Mouse (Mus musculus) heart, embryonic 14.5 days (tissue): Measurements from ENCODE around the gene Frmd7. TPM values are rescaled to one million over a fixed set of nuclear protein-coding genes. Genes with fewer than 3 reads are reported as not detected.

Experiments
- ATAC-seq: fragments of 200-750 bp; cut with Nextera tagmentation; 2 replicates; pipeline ENCODE4 v1.8.0; 2017; ENCODE audit warnings: low read depth, moderate TSS enrichment; ENCODE audit not compliant: insufficient number of reproducible peaks, insufficient read depth, low FRiP score
- H3K27ac ChIP-seq, 2 experiments: fragments of 200-500 bp in 1 of 2; fragments of 300-500 bp in 1 of 2; sonication (generic) in 1 of 2; replicated peaks in 1 of 2; 2 replicates each; pipeline ENCODE4 v1.5.1; 2012 to 2014; ENCODE audit warnings: low read depth in 2 of 2, low read length in 2 of 2, control low read depth in 1 of 2, mild to moderate bottlenecking in 1 of 2, mixed read lengths in 1 of 2; ENCODE audit not compliant: control insufficient read depth in 1 of 2, insufficient read depth in 1 of 2
- H3K27me3 ChIP-seq: fragments of 300-500 bp; sonication (generic); 2 replicates; pipeline ENCODE4 v1.6.1; 2014; ENCODE audit warnings: mild to moderate bottlenecking, low read length, control low read depth; ENCODE audit not compliant: control insufficient read depth, insufficient read depth
- H3K36me3 ChIP-seq: fragments of 300-500 bp; sonication (generic); 2 replicates; pipeline ENCODE4 v1.6.1; 2014; ENCODE audit warnings: mild to moderate bottlenecking, control low read depth, low read length, mixed read lengths; ENCODE audit not compliant: control insufficient read depth, insufficient read depth
- H3K4me1 ChIP-seq, 2 experiments: fragments of 200-500 bp in 1 of 2; fragments of 300-500 bp in 1 of 2; sonication (generic) in 1 of 2; 2 replicates each; pipeline ENCODE4 v1.6.1; 2012 to 2014; ENCODE audit warnings: low read length in 2 of 2, control low read depth in 1 of 2, mixed read lengths in 1 of 2; ENCODE audit not compliant: control insufficient read depth in 2 of 2, insufficient read depth in 2 of 2
- H3K4me2 ChIP-seq: fragments of 300-500 bp; sonication (generic); 2 replicates; pipeline ENCODE4 v1.6.1; 2014; ENCODE audit warnings: mild to moderate bottlenecking, low read length
- H3K4me3 ChIP-seq, 2 experiments: fragments of 200-500 bp in 1 of 2; fragments of 300-500 bp in 1 of 2; sonication (generic) in 1 of 2; 2 replicates each; pipeline ENCODE4 v1.5.1; 2012 to 2014; ENCODE audit warnings: low read length in 2 of 2, mild to moderate bottlenecking in 2 of 2, control low read depth in 1 of 2, low read depth in 1 of 2, moderate library complexity in 1 of 2; ENCODE audit not compliant: control insufficient read depth in 1 of 2, insufficient read depth in 1 of 2
- H3K9ac ChIP-seq: fragments of 300-500 bp; sonication (generic); 2 replicates; pipeline ENCODE4 v1.6.1; 2014; ENCODE audit warnings: mild to moderate bottlenecking, low read length
- H3K9me3 ChIP-seq: fragments of 300-500 bp; sonication (generic); 2 replicates; pipeline ENCODE4 v1.6.1; 2016; ENCODE audit warnings: low read length, control low read depth; ENCODE audit not compliant: control insufficient read depth
- WGBS: fragments of 180-500 bp; shearing (Covaris S2); extraction: QIAGEN DNeasy Blood & Tissue Kit; methylation state at CpG from one replicate; pipeline ENCODE4 v1.1.7; 2014; 5-methylcytosine and 5-hydroxymethylcytosine counted together
- polyA plus RNA-seq: library from polyadenylated mRNA; unstranded; fragments of >200 nt; fragmentation: Nextera tagmentation; extraction: Ambion mirVana; gene quantifications from 2 replicates; pipeline ENCODE4 v1.2.1, GENCODE M21; 2014

The Frmd7 gene
- polyA plus RNA-seq = 0.38 TPM in 1 of 2 replicates, not detected in the other

DNA sequence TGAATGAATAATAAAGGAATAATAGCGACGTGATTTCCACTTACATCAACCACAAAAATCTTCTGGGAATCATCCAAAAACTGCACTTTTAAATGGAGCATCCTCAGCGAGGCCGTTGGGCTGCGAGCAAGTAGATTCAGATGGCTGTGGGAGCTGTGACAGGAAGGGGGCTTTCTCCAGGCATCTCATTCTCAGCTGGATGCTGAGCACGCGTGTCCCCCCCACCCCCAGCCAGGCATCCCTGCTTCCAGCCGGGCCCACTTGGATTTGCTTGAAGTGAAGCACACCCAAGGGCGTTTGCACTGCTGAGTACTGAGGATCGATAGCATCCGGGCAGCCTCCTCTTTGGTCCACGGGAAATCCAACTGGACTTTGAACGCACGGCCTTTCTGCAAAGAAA is at the start of gene Frmd7:
Frmd7 (minus strand) TSS at position 101 of the 400 bp plus-strand sequence.
- Histone ChIP-seq H3K4me2 (no peak within 1 kb of the TSS), H3K9ac (no peak within 1 kb of the TSS), H3K27me3 (0 out of 2 replicates have a peak, but pooled peaks cover 3% of the 10 kb centered on the region), H3K36me3 (no peaks in the 10 kb centered on the region), H3K4me3 (no peak within 1 kb of the TSS), H3K4me1 (no peaks in the 10 kb centered on the region), H3K27ac (no peak within 1 kb of the TSS), H3K9me3 (no peaks in the 10 kb centered on the region)
- 69% methylated on average over 14 of the region's 14 CpGs for WGBS
- ATAC-seq = no peak

DNA sequence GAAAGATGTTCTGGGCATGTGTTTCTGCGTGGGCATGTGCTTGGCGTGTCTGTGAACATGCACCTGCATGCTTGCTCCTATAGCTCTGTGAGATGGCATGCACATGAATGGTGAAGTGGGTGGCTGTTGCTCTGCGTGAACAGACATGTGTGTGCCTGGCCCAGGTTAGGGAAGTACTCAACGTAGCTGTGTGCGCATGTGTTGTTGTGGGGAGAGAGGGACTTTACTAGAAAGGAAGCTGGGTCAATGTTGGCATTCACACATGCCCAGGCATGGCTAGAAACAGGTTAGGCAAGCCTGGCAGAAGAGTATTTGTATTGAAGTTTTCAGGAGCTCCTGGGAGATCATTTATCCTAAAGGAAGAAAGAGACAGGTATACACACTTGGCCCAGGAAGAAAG is 48.8 kb upstream of the Frmd7 start:
- WGBS = 87% methylated on average over 5 of the region's 5 CpGs
- no peak overlapping the region for H3K27ac ChIP-seq
- H3K9me3 ChIP-seq = no peaks in the 10 kb centered on the region
- no peak overlapping the region for H3K9ac ChIP-seq
- ATAC-seq = no peak
- no peak overlapping the region for H3K4me3 ChIP-seq
- H3K27me3 ChIP-seq = no peaks in the 10 kb centered on the region
- no peaks in the 10 kb centered on the region for H3K36me3 ChIP-seq
- peaks cover 0 to 2% of the 10 kb centered on the region in 2 experiments; a peak in 1 of 4 replicates for H3K4me1 ChIP-seq
- H3K4me2 ChIP-seq = no peak overlapping the region

DNA sequence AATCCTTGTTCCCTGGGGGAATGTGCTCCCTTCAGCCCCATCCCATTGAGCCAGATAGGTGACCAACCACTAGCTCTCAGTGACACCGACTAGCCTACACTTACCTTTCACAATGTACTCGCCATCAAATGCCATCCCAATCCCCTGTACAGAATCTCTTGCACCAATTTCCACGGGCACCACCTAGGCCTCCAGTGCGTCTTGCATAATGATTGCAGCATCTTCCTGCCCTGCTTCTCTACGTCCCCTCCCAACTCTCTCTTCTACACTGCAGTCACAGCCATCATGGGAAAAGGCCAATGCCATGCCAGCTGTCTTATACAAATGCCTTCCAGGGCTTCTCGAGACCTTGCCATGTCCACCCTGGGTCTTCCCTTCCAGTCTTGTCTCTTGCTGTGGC is 47.4 kb upstream of the Frmd7 start:
- Histone ChIP-seq H3K4me3 (no peak overlapping the region), H3K9me3 (no peaks in the 10 kb centered on the region), H3K4me1 (peaks cover 0 to 2% of the 10 kb centered on the region in 2 experiments; a peak in 1 of 4 replicates), H3K27me3 (no peaks in the 10 kb centered on the region), H3K9ac (no peak overlapping the region), H3K4me2 (no peak overlapping the region), H3K27ac (no peak overlapping the region), H3K36me3 (no peaks in the 10 kb centered on the region)
- no peak for ATAC-seq
- WGBS = 76% methylated on average over 6 of the region's 6 CpGs

DNA sequence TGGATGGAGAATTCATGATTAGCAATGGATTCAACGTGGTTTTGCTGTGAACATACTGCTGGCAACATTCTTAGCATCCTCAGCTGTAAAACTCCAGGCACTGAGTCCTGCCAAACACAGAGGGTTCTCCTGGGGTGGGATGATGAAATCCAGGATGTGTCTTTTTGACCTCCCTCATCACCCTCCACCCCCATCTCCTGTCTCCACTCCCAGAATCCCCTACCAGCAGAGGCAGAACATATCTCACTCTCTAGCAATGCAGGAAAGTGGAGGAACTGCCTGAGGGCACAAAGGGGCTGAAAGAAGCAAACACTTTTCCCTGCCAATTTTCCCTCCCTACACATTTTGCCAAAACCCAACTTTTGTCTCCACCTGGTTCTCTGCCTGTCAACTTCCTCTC is 46.1 kb upstream of the Frmd7 start:
- H3K27ac ChIP-seq = no peak overlapping the region
- no peak overlapping the region for H3K4me3 ChIP-seq
- H3K4me1 ChIP-seq = peaks cover 0 to 2% of the 10 kb centered on the region in 2 experiments; a peak in 1 of 4 replicates
- no peak overlapping the region for H3K4me2 ChIP-seq
- H3K36me3 ChIP-seq = no peaks in the 10 kb centered on the region
- no peak overlapping the region for H3K9ac ChIP-seq
- ATAC-seq = no peak
- 23% methylated on average over 1 of the region's 1 CpGs for WGBS
- no peaks in the 10 kb centered on the region for H3K9me3 ChIP-seq
- H3K27me3 ChIP-seq = no peaks in the 10 kb centered on the region

GRCm38 (mm10) chrX:50978428-50978827 is 35.9 kb upstream of the Frmd7 start:
- H3K4me2 ChIP-seq = no peak overlapping the region
- H3K27me3 ChIP-seq = no peaks in the 10 kb centered on the region
- H3K27ac ChIP-seq = no peak overlapping the region
- no peak overlapping the region for H3K9ac ChIP-seq
- H3K4me1 ChIP-seq = no peaks in the 10 kb centered on the region
- no peaks in the 10 kb centered on the region for H3K9me3 ChIP-seq
- ATAC-seq = no peak
- H3K36me3 ChIP-seq = no peaks in the 10 kb centered on the region
- 73% methylated on average over 2 of the region's 2 CpGs for WGBS
- no peak overlapping the region for H3K4me3 ChIP-seq

- no peak for ATAC-seq
- 77% methylated on average over 4 of the region's 4 CpGs for WGBS
- no peak overlapping the region for H3K4me3 ChIP-seq
Measured at GRCm38 (mm10) chrX:50972145-50972544, 29.6 kb upstream of the Frmd7 start.

GRCm38 (mm10) chrX:50969907-50970306 is 27.4 kb upstream of the Frmd7 start:
- Histone ChIP-seq H3K4me3 (no peak overlapping the region), H3K4me2 (no peak overlapping the region), H3K27ac (no peak overlapping the region), H3K9me3 (no peaks in the 10 kb centered on the region), H3K27me3 (no peaks in the 10 kb centered on the region), H3K9ac (no peak overlapping the region), H3K4me1 (peaks cover 4 to 7% of the 10 kb centered on the region in 2 experiments; a peak in 3 of 4 replicates), H3K36me3 (no peaks in the 10 kb centered on the region)
- no peak for ATAC-seq
- WGBS = 83% methylated on average over 5 of the region's 5 CpGs

More at GRCm38 (mm10) chrX:50972145-50972544, 29.6 kb upstream of the Frmd7 start:
- Histone ChIP-seq H3K27me3 (no peaks in the 10 kb centered on the region), H3K36me3 (no peaks in the 10 kb centered on the region), H3K9me3 (no peaks in the 10 kb centered on the region), H3K4me1 (peaks cover 4 to 7% of the 10 kb centered on the region in 2 experiments; a peak in 3 of 4 replicates), H3K9ac (no peak overlapping the region), H3K4me2 (no peak overlapping the region), H3K27ac (no peak overlapping the region)
